Mouse (Mus musculus): ENCODE results near the gene Acap2.

Gene Acap2

DNA sequence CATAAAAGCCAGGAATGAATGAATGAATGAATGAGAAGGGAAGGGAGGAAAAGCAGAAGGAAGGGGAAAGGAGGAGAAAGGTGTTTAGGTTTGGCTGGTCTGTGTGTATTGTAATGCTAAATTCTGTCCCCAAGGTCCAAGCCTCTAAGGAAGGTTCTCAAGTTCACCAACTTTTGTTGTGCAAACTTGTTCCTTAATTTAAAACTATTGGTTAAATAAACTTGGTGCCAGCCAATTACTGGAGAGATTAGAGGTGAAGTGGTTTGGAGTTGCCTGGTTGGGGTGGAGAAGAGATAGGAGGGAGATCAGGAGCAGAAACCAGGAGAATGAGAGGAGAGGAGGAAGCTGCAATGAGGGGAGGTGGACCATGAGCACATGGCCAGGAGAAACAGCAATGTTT is 31.4 kb downstream of the Acap2 start:
- no peak for DNase-seq (ENCODE audit: extremely low spot score)

DNA sequence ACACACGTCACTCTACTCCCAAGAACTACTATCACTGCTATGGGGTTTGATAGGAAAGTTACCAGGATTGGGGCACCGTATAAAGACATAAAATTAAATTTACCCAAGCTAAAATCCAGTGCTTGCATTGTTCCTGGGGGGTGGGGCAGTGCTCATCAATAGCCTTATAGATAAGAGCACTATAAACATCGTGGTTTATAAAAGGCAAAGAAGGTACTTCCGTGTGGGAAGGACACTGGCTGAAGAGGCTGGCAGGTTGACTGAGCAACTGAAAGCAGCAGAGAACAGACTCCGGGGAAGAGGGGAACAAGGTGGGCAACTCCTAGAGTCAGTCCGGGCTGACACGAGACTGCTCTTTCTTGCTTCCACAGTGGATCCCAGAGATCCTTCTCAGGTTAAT is 33.1 kb downstream of the Acap2 start:
- no peak for DNase-seq (ENCODE audit: extremely low spot score)

DNA sequence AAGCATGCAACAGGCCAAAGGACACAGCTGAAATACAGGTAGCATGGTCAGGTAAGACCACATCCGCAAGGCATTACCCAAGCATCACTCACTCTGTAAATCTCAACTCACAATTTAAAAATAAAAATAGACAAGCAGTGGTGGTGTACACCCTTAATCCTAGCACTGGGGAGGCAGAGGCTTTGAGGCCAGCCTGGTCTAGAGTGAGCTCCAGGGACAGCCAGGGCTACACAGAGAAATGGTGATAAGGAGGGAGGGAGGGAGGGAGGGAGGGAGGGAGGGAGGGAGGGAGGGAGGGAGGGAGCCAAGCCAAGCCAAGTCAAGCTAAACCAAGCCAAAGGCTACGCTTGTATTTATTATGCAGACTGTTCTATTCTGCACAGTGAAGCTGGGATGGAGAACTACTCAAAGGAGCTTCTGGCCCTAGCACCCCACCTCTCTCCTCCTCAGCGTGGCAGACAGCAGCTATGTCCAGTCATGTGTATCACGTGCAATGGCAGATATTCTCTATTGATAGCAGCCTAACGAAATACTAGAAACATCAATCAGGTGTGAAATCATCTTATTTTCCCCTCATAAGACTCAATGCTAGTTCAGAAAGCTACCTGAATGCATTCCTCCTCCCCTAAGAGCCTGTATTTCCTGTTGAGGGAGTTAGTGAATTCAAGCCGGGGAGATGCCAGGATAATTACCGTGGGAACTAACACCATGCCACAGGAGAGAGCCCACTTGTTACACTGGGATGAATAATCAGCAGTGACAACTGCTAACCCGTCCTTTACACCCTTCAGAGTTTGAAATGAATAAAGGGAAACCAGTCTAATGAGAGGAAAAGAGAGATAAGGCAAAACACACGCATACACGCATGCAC is 33.8 kb downstream of the Acap2 start:
- no peak for DNase-seq (ENCODE audit: extremely low spot score)

DNA sequence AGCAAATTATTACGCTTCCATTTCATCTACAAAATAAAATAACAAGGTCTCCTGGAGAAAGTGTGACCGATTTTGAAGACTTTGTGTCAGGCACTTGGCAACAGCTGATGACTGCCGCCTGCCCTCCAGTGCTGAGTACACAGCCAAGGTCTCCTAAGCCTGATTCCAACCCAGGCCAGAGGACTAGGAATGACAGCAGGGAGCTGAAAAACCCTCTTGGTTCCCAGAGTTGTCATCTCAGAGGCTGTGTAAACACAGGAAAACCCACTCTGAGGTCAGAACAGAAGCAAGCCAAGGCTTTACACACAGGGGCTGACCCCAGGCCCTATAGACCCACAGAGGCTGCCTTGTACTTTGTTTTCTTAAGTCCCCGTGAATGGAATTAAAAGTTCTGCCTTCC is 35.1 kb downstream of the Acap2 start:
- DNase-seq (ENCODE audit: extremely low spot score), result peak; percentile 28

DNA sequence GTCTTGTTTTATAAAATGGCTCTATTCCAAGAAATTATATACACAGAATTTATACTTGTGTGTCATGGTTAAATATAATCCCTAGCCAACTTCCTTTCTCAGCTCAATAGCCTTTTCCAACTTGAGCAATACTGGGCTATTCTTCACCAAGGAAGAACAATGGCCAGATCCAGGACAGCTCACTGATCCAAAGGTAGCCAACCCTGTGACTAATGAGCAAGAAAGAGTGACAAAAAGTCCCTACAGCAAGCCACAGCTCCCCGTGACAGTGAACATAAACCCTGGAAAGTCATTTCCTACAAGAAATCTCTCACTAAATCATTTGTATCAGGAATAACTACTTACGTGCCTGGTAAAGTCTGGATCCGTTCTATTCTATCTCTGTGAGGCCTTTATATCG is 35.6 kb downstream of the Acap2 start:
- DNase-seq (ENCODE audit: extremely low spot score), result no peak

DNA sequence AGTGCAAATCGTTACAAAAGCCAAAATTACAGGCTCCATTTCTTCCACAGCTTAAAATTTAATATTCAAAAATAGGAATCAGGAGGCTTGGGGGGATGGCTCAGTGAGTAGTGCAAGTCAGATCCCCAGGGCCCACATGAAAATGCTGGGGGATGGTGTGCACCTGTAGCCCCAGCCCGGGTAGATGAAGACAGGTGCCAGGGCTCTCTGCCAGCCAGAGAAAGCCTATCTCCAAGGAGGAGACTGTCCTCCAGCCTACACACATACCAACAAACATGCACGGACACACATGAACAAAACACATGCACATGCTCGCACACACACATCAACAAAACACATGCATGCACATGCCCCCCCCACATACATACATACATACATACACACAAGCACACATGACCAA is 36.9 kb downstream of the Acap2 start:
- DNase-seq (ENCODE audit: extremely low spot score), result no peak

DNA sequence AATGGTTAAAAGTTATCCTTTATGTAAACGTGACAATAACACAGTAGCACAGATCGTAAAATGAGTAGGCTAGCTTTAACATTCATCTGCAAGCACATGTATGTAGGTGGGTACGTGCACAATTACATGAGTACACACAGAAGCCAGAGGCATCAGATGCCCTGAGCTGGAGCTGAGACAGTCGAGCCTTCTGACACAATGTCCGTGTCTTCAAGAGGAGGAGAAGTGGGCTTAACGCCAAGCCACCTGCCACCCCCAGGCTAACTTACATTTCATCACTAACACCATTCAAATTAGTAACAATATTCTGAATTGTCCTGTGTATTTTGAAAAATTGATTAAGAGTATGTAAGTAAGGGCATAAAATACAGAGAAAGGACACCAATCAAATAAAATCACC is 40.6 kb downstream of the Acap2 start:
- no peak for DNase-seq (ENCODE audit: extremely low spot score)

DNA sequence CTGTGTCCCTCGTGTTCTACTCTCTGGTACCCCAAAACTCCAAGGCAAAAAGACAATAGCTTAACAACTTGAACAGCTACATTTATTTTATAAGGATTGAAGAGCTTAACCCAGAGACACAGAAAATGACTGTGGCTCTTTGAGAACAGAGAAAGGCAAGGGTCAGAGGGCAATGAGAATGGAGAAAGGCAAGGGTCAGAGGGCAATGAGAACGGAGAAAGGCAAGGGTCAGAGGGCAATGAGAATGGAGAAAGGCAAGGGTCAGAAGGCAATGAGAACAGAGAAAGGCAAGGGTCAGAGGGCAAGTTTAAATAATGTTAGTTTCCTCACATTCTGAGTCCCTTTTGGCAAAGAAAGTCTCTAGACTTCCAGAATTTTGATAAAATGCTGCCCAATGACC is 41.6 kb downstream of the Acap2 start:
- DNase-seq (ENCODE audit: extremely low spot score), result peak; percentile 59

DNA sequence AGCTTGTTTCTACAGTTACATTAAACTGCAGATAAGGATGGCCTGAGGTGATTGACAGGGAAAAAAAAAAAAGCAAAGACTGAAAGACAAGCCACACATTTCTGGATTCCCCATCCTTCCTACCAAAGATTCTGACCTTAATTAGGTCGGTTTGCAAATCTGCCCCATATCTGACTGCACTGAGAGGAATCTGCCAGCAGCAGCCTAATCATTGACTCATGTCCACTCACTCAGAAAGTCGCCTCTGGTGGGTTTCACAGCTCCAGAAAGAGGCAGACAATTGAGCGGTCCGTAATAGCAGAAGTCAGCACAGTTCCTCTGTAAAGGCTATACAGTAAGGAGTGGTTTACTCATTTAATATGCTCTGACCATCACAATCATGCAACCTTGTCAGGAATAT is 51.2 kb downstream of the Acap2 start:
- DNase-seq (ENCODE audit: extremely low spot score), result no peak

DNA sequence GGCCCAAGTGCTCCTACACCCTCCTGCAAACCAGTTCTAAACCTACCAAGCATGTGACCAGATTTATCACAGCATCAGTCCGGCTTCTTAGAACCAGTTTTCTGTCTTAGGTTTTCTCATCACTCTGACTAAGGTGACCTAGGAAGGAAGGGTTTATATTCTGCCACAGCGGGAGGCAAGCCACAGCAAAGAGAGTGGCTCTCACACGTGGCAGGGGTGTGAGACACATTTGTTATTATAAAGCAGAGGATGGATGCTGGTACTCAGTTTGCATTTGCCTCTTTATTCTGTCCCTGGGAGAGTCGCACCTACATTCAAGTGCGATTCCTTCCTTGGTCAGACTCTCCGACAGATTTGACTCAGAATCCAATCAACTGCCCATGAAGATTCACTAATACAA is 52.2 kb downstream of the Acap2 start:
- no peak for DNase-seq (ENCODE audit: extremely low spot score)

DNA sequence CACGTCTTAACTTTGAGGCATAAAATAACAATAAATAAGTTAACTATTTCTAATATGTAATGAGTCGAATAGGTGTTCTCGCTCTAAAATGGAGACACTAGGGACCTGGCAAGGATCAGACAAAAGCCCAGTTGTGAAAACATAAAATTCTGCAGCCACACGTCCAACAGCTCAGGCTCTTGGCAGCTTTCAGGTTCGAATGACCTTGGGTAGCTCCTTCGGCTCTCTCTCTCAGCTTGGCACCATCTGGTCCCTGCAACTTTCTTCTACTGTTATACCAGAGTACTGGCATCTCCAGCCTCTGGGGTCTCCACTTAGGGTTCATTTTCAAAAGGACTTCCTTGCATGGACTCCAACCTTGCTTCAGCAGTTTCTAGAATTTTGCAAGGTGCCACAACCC is 53.3 kb downstream of the Acap2 start:
- no peak for DNase-seq (ENCODE audit: extremely low spot score)

DNA sequence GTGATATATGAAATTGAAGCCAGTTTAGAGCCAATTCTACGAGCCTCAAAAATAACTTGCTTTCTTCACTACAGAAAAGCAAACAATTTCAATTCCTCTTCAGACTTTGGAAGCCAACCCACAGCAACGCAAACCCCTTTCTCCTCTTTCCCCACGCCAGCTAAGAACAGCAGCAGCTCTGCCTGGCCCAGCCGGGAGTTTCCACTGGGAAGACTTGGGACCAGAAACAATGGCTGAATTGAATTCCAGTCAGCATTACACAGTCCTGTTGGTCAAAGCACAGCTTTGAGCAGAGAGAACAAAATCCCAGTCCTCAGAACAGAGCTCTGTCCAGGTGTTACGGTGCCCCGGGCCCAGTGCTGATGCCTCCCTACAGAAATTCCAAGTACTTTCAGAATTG is 59.1 kb downstream of the Acap2 start:
- no peak for DNase-seq (ENCODE audit: extremely low spot score)

DNA sequence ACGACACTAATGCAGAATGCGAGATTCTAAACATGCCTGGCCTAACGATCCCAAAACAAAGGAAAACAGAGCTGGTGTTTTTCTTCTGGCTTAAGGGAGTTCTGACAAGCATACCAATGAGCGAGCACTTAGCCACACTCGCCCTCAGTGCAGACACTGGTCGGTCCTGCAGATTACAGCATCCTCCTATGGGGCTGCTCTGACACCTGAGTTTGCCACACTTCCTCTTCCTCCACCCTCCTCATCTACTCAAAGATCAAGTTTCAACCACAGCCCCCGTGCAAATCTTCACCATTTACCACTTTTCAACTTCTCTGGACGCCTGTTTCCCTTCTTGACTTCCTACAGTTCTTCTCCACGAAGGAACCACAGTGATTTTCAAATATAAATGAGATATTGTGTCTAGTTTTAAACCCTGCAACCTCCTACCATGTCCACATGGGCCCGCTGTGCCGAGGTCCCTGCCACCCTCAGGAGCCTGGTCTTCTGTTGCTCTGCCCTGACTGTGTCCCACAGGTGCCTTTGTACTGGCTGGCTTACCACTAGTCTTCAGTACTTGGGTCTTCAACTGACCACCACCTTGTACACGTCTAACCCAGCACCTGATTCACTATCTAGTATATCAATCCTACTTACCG is 64.3 kb downstream of the Acap2 start:
- no peak for DNase-seq (ENCODE audit: extremely low spot score)

DNA sequence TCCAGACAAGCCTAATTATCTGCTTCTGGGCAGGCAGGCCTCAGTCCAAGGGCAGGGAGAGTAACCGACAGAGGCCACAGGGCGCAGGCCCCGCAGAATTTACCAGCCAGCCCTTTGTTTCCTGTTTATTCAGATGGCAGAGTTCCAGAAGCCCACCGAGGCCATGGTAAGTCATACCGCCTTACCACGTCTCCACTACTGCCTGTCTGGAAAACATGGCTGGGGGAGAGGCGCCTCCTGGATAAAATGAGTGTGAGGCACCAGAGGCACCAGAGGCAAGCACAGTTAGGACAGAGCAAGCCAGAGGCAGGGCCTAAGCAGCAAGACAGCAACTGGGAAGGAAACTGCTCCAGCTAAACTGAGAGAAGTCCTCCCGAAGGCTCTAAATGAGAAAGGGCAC is 65.5 kb downstream of the Acap2 start:
- DNase-seq (ENCODE audit: extremely low spot score), result peak; percentile 41

DNA sequence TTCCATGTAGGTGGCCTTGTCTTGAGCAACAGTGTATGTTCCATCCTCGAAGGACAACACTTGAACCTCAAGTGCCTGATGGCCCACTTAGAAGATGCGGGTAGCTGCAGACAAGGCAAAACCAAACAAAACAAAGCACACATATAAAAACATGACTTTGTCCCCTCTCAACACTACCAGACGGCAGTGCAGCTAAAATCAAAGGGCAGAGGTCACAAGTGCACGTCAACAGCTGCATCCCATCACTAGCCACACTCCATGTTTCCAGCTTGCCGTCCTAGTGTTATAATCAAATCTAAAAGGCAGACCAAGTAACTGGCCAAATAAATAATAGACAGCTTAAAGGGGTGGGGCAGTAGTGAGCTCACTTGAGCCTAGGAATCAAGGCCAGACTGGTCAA is 69.5 kb downstream of the Acap2 start:
- peak; percentile 31 for DNase-seq (ENCODE audit: extremely low spot score)

DNA sequence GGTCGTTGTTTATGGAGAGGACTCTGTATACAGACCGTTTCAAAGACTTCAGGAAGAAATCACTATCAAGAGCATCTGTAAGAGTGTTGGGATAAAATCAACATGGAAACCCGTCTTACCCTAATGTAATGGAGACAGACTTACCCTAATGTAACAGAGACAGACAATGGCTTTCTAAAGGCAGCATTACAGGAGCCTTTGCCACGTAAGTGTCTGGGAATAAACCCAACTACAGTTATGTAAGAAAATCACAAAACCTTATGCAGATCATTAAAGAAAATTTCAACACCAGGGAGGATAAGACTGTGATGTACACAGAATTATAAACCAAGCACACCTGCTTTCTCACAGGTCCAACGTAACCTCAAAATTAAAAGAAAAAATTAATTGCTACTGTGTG is 72.9 kb downstream of the Acap2 start:
- DNase-seq (ENCODE audit: extremely low spot score), result no peak

DNA sequence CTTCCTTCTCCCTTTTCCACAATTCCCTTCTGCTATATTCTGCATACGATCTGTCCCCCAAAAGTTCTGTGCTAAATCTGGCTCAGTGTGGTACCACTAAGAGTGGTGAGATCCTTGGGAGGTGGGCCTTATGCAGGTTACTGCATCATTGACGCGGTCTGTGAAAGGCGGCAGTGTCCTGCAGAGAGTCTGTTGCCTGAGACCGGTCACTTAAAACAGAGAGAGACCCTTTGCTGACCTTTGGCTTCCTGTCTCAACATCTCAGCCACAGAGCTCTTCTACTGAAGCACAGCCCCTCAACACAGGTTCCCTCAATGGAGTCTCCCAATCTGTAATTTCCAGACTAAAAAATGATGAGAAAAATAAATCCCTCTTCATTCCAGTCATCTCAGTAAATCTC is 76.1 kb downstream of the Acap2 start:
- DNase-seq (ENCODE audit: extremely low spot score), result no peak

DNA sequence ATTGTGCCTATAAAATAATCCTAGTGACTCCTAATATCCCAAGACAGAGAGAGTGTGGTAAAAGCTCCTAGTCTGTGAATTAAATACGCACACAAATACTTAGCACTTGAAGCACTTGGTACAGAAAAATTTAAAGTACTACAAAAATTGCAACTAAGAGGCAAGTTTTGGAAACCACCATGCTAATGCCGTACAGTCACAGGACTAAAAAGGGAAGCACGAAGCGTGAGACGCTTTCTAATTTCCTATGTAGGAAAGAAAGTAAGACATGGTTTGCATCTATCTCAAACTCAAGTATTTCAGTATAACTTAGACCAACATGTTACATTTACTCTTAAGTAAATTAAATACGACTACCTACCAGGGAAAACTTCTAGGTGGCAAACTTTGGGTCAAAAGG is 79.4 kb downstream of the Acap2 start:
- no peak for DNase-seq (ENCODE audit: extremely low spot score)

DNA sequence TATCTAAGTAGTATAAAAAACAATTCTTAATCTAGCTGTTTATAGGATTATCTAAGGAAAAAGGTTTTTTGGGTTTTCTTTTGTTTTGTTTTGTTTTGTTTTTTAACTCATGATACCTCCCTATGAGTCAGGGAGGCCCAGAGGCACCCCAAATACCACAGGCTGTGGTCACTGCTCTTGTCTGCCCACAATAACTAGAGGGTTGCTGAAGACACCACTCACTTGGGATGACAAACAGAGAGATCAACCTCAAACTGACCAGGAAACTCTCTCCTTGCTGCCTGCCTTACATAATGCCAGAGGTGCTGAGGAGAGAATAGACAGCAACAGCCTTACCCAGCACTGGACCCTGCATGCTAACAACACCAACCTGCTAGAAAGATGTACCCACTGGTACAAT is 87.4 kb downstream of the Acap2 start:
- DNase-seq (ENCODE audit: extremely low spot score), result no peak

DNA sequence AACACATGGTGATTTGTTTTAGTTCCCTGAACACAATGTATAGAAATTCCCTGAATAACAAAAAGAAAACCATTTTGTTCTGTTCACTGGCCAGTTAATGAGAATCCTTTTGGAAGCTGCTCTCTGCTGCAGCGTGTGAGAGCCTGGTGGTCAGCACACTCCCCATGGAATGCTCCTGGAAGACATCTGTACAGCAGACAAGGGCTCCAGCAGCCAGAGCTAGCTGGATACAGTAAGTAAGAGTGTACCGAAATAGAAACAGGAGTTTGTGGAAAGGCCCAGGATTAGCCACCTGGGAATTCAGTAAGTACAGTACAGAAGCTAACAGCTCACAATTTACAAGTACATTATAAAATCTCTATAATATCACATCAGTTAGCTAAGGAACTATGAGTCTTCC is 99.7 kb downstream of the Acap2 start:
- no peak for DNase-seq (ENCODE audit: extremely low spot score)

DNA sequence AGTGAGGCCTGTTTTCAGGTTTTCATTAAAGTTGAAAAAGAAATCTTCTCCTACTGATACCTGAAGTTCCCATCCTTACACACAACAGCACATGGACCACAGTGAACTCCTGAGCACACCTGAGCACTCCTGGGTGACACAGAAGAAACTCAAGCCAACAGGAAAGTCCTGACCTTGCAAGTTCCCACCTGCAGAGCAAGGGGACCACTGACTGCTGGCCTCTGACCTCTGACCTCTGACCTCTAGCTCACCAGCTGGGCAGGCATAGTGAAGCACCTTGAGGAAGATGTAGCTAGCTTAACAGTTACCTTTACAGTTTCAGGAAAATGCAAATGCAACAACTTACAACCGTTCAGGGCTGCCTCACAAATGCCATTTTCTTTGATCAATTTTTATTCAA is 101.1 kb downstream of the Acap2 start:
- no peak for DNase-seq (ENCODE audit: extremely low spot score)

DNA sequence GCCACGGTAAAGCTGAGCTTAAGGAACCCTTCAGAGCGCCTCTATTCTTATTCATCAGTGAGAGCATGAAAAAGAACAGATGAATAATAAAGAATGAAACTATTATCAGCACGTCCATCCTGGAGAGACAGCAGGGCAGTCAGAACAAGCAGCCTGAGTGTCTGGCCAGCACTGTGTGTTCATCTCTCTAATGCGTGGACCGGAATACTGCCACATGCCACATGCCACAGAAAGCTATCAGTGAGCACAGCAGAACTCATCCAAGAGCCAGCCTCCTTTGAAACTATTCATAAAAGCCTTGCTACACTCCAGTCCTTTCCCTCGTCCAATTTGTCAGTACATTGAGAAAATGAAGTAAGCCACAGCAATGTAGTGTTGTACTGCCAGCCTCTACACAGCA is 107.0 kb downstream of the Acap2 start:
- DNase-seq (ENCODE audit: extremely low spot score), result no peak

DNA sequence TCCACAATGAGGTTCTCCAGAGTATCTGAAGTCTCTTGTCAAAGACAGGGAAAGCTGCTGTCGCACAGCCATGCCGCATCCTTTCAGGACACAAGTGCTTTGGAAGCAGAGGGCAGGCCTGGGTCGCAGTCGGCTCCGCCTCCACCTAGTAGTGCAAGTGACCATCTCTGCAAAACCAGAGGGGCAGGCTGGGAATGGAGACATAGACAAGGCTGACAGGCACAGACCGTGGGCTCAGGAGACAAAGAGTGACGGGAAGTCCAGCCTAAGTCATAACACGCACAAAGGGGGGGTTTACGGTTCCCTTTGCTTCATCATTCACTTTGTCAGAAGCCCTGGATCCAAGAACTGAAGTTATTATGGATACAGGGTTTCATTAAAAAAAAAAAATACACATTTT is 107.9 kb downstream of the Acap2 start:
- peak; percentile 20 for DNase-seq (ENCODE audit: extremely low spot score)

DNA sequence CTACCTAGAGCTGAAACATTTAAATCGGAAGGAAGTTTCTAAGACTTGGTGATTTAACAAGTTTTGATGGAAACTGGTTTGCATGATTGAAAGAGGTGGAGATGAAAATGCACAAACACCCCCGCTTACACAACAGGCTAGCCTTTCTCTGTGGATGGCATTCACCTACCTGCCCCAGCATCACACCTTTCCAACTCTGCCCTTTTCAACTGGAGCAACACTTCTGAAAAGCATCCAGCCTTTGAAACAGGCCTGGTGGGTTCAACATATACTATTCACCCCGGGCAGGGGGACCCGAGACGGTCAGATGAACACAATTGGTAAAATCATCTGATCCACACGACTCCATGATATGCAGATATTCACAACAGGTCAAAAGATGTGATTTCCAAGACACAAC is 119.2 kb downstream of the Acap2 start:
- no peak for DNase-seq (ENCODE audit: extremely low spot score)

All from embryo, embryonic 9.5 days (tissue).